Mouse (Mus musculus) Muller cell, postnatal 12 days (primary cell): Measurements from ENCODE around the gene Rpl36.

Experiments used
- DNase-seq: peaks from one replicate; pipeline ENCODE4 v3.0.0-alpha.2; 2015; ENCODE audit errors: inconsistent ontology term

Gene Rpl36

GRCm38 (mm10) chr17:56613236-56613844 lies at the start of gene Rpl36:
Gene Rpl36, plus strand, starts transcription at chr17:56613416.
- DNase-seq, result peak; percentile 96

- no peak for DNase-seq
Measured at GRCm38 (mm10) chr17:56566293-56566692, 46.9 kb upstream of the Rpl36 start.

DNA sequence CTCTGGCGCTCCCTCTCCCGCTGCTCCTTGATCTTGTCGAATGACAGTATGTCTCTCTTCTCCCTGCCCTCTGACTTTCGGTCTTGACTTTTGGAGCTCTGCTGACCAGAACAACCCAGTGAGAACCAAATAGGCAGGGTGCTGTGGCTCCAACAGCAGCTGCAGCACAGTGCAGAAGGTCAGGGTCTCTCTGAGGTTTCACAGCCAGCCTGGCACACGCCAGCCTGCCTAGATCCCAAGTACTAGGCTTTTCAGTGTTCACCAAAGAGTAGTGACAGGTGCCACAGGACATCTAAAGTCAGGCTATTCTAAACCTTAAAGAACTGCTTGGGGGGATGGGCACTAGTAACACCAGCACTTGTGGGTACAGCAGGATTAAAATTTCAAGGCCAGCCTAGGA lies 46.3 kb upstream of the Rpl36 start:
- no peak for DNase-seq

GRCm38 (mm10) chr17:56567370-56567769 lies 45.8 kb upstream of the Rpl36 start:
- no peak for DNase-seq

GRCm38 (mm10) chr17:56570287-56570686 lies 42.9 kb upstream of the Rpl36 start:
- DNase-seq, result no peak

GRCm38 (mm10) chr17:56572154-56572553 lies 41.1 kb upstream of the Rpl36 start:
- no peak for DNase-seq

DNA sequence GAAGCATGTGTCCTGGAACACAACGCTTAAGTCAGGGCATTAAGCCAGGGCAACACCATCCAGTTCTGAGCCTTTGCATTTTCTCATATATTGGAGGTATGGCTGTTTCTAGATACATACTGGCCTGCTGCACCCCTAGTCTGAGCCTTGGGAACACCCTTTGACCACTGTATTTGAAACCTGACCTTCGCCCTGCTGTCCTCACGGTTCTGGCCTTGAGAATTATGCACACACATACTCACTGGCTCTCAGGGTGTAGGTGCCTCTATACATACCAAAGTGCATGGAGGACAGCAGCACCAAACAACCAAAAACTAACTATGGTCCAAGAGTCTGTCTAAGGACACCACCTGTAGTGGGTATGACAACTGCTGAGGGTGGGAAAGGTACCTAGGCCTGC lies 40.3 kb upstream of the Rpl36 start:
- DNase-seq, result no peak

GRCm38 (mm10) chr17:56583071-56583470 lies 30.1 kb upstream of the Rpl36 start:
- no peak for DNase-seq

DNA sequence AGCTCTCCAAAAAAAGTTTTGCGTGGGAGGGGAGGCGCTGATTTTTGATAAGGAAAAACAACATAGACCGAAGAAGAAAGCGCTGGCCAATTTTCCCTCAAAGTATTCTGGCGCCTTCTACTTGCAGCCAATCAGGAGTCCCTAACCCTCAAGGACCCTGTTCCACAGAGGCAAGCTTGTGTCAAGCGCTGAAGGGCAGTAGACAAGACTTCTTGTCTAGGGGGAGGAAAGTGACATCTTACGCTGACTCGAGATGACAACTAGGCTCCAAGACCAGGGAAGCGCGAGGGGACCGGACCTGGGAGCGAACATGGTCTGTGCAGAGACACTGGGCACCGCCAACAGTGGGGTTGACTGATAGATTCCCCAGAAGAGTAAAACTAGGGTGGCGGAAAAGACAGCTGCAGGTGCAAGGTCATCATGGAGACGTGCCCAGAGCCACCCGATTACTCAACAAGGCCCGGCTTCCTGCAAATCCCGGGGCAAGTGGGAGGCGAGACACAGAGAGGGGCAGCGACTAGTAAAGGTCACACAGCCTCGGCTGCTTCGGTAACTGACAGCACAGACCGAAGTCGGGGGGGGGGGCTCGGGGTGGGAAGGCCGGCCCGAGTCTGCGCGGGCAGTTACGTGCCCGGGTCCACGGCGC lies 29.5 kb upstream of the Rpl36 start:
- DNase-seq, result no peak

GRCm38 (mm10) chr17:56584257-56585130 lies 28.7 kb upstream of the Rpl36 start, which contains the start of the genes Safb2 and Safb:
Gene Safb2, minus strand, starts transcription at chr17:56584585.
Gene Safb, plus strand, starts transcription at chr17:56584825.
- DNase-seq, result peak; percentile 99

GRCm38 (mm10) chr17:56585171-56585821 lies 27.9 kb upstream of the Rpl36 start:
- no peak for DNase-seq

DNA sequence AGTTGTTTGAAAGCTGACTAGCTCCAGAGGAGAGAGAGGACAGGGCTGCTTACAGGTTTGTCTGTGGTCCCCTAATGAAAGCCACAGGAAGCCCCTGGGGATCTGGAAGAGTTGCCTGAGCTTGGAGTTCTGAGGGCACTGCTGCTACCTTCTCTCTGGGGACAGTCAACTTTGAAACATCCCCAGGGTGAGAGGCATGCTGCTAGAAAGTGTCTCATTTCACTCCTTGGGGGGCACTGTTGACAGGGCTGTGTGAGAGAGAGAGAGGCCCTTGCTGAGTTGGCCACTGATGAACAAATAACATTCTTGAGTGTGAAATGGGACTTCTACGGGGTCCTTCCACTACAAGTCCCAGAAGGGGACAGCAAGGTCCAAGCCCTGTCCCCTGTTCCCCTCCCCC lies 25.4 kb upstream of the Rpl36 start:
- no peak for DNase-seq

DNA sequence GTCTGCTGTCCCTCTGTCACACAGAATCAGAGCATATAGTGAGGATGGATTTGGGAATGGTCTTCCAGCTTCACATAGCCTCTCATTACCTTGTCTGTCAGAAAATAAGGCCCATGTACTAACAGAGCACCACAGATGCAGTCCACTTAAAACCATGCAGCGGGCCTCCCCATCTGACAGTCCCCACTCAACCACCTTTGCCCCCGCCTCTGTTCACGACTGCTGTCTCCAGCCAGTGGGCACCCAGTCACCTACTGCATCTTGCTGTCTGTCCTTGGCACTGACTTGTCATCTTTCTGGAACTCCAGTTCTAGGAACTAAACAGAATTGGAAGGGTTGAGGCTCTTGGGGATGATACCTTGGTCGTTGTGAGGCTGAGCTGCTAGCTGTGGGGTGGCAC lies 24.3 kb upstream of the Rpl36 start:
- no peak for DNase-seq

DNA sequence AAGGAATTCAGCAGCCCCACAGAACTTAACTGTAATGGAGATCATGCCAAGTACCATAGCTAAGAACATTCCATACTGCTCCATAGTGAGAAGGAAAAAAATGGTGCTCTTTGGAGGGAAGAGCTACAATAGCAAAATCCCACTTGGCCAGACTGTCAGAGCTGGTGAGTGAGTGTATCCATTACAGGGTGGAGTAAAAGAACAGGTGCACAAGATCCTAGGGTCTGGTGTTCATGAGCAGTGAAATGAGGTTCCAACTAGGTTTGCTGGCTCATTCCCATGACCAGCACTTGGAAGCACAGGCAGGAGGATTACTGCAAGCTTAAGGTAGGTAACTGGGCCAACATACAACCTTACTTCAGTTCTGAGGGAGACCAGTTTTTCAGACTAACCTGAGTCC lies 20.7 kb upstream of the Rpl36 start:
- no peak for DNase-seq

- no peak for DNase-seq
Measured at GRCm38 (mm10) chr17:56593527-56594271, 19.5 kb upstream of the Rpl36 start.

- no peak for DNase-seq
Measured at GRCm38 (mm10) chr17:56603186-56604069, 9.8 kb upstream of the Rpl36 start.

- DNase-seq, result no peak
Measured at GRCm38 (mm10) chr17:56604070-56604380, 9.2 kb upstream of the Rpl36 start.

GRCm38 (mm10) chr17:56604422-56604821 lies 8.8 kb upstream of the Rpl36 start:
- DNase-seq, result no peak

DNA sequence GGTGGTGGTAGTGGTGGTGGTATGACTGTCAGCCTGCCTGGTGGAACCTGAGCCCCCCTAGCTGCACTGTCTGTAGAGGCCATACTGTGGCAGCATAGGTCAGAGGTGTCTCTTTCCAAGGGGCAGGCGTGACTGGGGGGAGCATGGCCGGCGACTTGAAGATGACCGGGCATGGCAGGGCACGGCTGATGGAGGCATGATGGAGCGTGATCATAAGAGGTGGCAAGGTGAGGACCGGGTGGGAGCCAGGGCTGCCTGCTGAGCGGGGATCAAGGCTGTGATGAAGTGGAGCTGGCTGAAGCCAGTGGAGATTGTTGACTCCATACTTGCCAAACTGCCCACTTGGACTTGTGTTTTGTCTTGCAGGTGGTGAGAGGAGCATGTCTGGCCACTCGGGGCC lies 7.8 kb upstream of the Rpl36 start:
- DNase-seq, result no peak

GRCm38 (mm10) chr17:56607521-56608062 lies 5.6 kb upstream of the Rpl36 start:
- no peak for DNase-seq
